Mouse (Mus musculus): Measurements from ENCODE around the gene Gm10719. TPM values are rescaled to one million over a fixed set of nuclear protein-coding genes. Genes with fewer than 3 reads are reported as not detected.
A peak's percentile ranks its signal among the peaks of the same experiment; 100 is the strongest.
"Not testable (repeated sequence)": the region's sequence is repeated elsewhere in the genome, so short reads cannot be mapped to it uniquely, and the experiment has no call there.

Gm10719 gene
- polyA plus RNA-seq (2014; fragmentation: Nextera tagmentation; extraction: Ambion mirVana) = not detected in 2 replicates

- ATAC-seq (ENCODE audit: insufficient number of reproducible peaks, insufficient read depth, low FRiP score, low read depth); H3K9me3 ChIP-seq (ENCODE audit: control insufficient read depth, low read length); H3K36me3 ChIP-seq (ENCODE audit: control insufficient read depth, insufficient read depth, low read length); H3K9ac ChIP-seq (ENCODE audit: low read length); H3K4me3 ChIP-seq (ENCODE audit: control insufficient read depth in 1 of 2, insufficient read depth in 1 of 2, low read depth in 1 of 2, low read length in 2 of 2); H3K27ac ChIP-seq (replicated peaks in 1 of 2; ENCODE audit: control insufficient read depth in 1 of 2, insufficient read depth in 1 of 2, low read depth in 2 of 2, low read length in 2 of 2); H3K4me1 ChIP-seq (ENCODE audit: control insufficient read depth in 2 of 2, insufficient read depth in 2 of 2, low read length in 2 of 2); H3K4me2 ChIP-seq (ENCODE audit: low read length); H3K27me3 ChIP-seq (ENCODE audit: control insufficient read depth, insufficient read depth, low read length): not testable (repeated sequence)
- no CpG with 5 or more reads among the region's 9 CpGs for WGBS
Observed at GRCm38 (mm10) chr9:3017108-3017507, at the start of gene Gm10719. Gene Gm10719 (plus strand): TSS chr9:3017408.

GRCm38 (mm10) chr9:3000445-3000972, 16.7 kb upstream of the Gm10719 start, which contains the start of gene Gm10722:
Gene Gm10722 (plus strand): TSS chr9:3000922.
- WGBS = 62% methylated on average over 12 of the region's 12 CpGs
- ATAC-seq (ENCODE audit: insufficient number of reproducible peaks, insufficient read depth, low FRiP score, low read depth) = not testable (repeated sequence)

GRCm38 (mm10) chr9:3001006-3001405, 16.2 kb upstream of the Gm10719 start:
- not testable (repeated sequence) for ATAC-seq (ENCODE audit: insufficient number of reproducible peaks, insufficient read depth, low FRiP score, low read depth); H3K27ac ChIP-seq (replicated peaks in 1 of 2; ENCODE audit: control insufficient read depth in 1 of 2, insufficient read depth in 1 of 2, low read depth in 2 of 2, low read length in 2 of 2); H3K4me3 ChIP-seq (ENCODE audit: control insufficient read depth in 1 of 2, insufficient read depth in 1 of 2, low read depth in 1 of 2, low read length in 2 of 2); H3K27me3 ChIP-seq (ENCODE audit: control insufficient read depth, insufficient read depth, low read length); H3K4me1 ChIP-seq (ENCODE audit: control insufficient read depth in 2 of 2, insufficient read depth in 2 of 2, low read length in 2 of 2); H3K4me2 ChIP-seq (ENCODE audit: low read length); H3K36me3 ChIP-seq (ENCODE audit: control insufficient read depth, insufficient read depth, low read length); H3K9me3 ChIP-seq (ENCODE audit: control insufficient read depth, low read length); H3K9ac ChIP-seq (ENCODE audit: low read length)
- WGBS = 60% methylated on average over 8 of the region's 8 CpGs

More at GRCm38 (mm10) chr9:3000445-3000972, 16.7 kb upstream of the Gm10719 start, which contains the start of gene Gm10722:
- not testable (repeated sequence) for H3K9me3 ChIP-seq (ENCODE audit: control insufficient read depth, low read length); H3K36me3 ChIP-seq (ENCODE audit: control insufficient read depth, insufficient read depth, low read length); H3K4me2 ChIP-seq (ENCODE audit: low read length); H3K27me3 ChIP-seq (ENCODE audit: control insufficient read depth, insufficient read depth, low read length); H3K9ac ChIP-seq (ENCODE audit: low read length); H3K4me1 ChIP-seq (ENCODE audit: control insufficient read depth in 2 of 2, insufficient read depth in 2 of 2, low read length in 2 of 2); H3K4me3 ChIP-seq (ENCODE audit: control insufficient read depth in 1 of 2, insufficient read depth in 1 of 2, low read depth in 1 of 2, low read length in 2 of 2); H3K27ac ChIP-seq (replicated peaks in 1 of 2; ENCODE audit: control insufficient read depth in 1 of 2, insufficient read depth in 1 of 2, low read depth in 2 of 2, low read length in 2 of 2)

GRCm38 (mm10) chr9:3001948-3002659, 15.1 kb upstream of the Gm10719 start:
- not testable (repeated sequence) for H3K27ac ChIP-seq (replicated peaks in 1 of 2; ENCODE audit: control insufficient read depth in 1 of 2, insufficient read depth in 1 of 2, low read depth in 2 of 2, low read length in 2 of 2); H3K27me3 ChIP-seq (ENCODE audit: control insufficient read depth, insufficient read depth, low read length); H3K4me3 ChIP-seq (ENCODE audit: control insufficient read depth in 1 of 2, insufficient read depth in 1 of 2, low read depth in 1 of 2, low read length in 2 of 2); H3K9me3 ChIP-seq (ENCODE audit: control insufficient read depth, low read length); H3K36me3 ChIP-seq (ENCODE audit: control insufficient read depth, insufficient read depth, low read length); H3K4me1 ChIP-seq (ENCODE audit: control insufficient read depth in 2 of 2, insufficient read depth in 2 of 2, low read length in 2 of 2); H3K9ac ChIP-seq (ENCODE audit: low read length); H3K4me2 ChIP-seq (ENCODE audit: low read length)
- ATAC-seq (ENCODE audit: insufficient number of reproducible peaks, insufficient read depth, low FRiP score, low read depth) = peak; percentile 86
- WGBS = 47% methylated on average over 8 of the region's 11 CpGs

GRCm38 (mm10) chr9:3002794-3003396, 14.3 kb upstream of the Gm10719 start, which contains the start of gene Gm11168:
Gene Gm11168 (plus strand): TSS chr9:3003346.
- H3K27ac ChIP-seq (replicated peaks in 1 of 2; ENCODE audit: control insufficient read depth in 1 of 2, insufficient read depth in 1 of 2, low read depth in 2 of 2, low read length in 2 of 2); H3K9ac ChIP-seq (ENCODE audit: low read length); H3K4me3 ChIP-seq (ENCODE audit: control insufficient read depth in 1 of 2, insufficient read depth in 1 of 2, low read depth in 1 of 2, low read length in 2 of 2); ATAC-seq (ENCODE audit: insufficient number of reproducible peaks, insufficient read depth, low FRiP score, low read depth); H3K4me2 ChIP-seq (ENCODE audit: low read length); H3K4me1 ChIP-seq (ENCODE audit: control insufficient read depth in 2 of 2, insufficient read depth in 2 of 2, low read length in 2 of 2); H3K9me3 ChIP-seq (ENCODE audit: control insufficient read depth, low read length); H3K27me3 ChIP-seq (ENCODE audit: control insufficient read depth, insufficient read depth, low read length); H3K36me3 ChIP-seq (ENCODE audit: control insufficient read depth, insufficient read depth, low read length): not testable (repeated sequence)
- 73% methylated on average over 6 of the region's 14 CpGs for WGBS

- H3K9ac ChIP-seq (ENCODE audit: low read length); H3K9me3 ChIP-seq (ENCODE audit: control insufficient read depth, low read length); H3K36me3 ChIP-seq (ENCODE audit: control insufficient read depth, insufficient read depth, low read length); H3K27me3 ChIP-seq (ENCODE audit: control insufficient read depth, insufficient read depth, low read length); H3K4me1 ChIP-seq (ENCODE audit: control insufficient read depth in 2 of 2, insufficient read depth in 2 of 2, low read length in 2 of 2); H3K4me2 ChIP-seq (ENCODE audit: low read length); H3K4me3 ChIP-seq (ENCODE audit: control insufficient read depth in 1 of 2, insufficient read depth in 1 of 2, low read depth in 1 of 2, low read length in 2 of 2); ATAC-seq (ENCODE audit: insufficient number of reproducible peaks, insufficient read depth, low FRiP score, low read depth); H3K27ac ChIP-seq (replicated peaks in 1 of 2; ENCODE audit: control insufficient read depth in 1 of 2, insufficient read depth in 1 of 2, low read depth in 2 of 2, low read length in 2 of 2): not testable (repeated sequence)
- 77% methylated on average over 1 of the region's 5 CpGs for WGBS
Observed at GRCm38 (mm10) chr9:3006179-3006578, 11.0 kb upstream of the Gm10719 start.

GRCm38 (mm10) chr9:3006636-3007035, 10.6 kb upstream of the Gm10719 start:
- ATAC-seq (ENCODE audit: insufficient number of reproducible peaks, insufficient read depth, low FRiP score, low read depth) = peak; percentile 63
- not testable (repeated sequence) for H3K36me3 ChIP-seq (ENCODE audit: control insufficient read depth, insufficient read depth, low read length); H3K9ac ChIP-seq (ENCODE audit: low read length); H3K27me3 ChIP-seq (ENCODE audit: control insufficient read depth, insufficient read depth, low read length); H3K4me2 ChIP-seq (ENCODE audit: low read length); H3K9me3 ChIP-seq (ENCODE audit: control insufficient read depth, low read length); H3K4me1 ChIP-seq (ENCODE audit: control insufficient read depth in 2 of 2, insufficient read depth in 2 of 2, low read length in 2 of 2); H3K27ac ChIP-seq (replicated peaks in 1 of 2; ENCODE audit: control insufficient read depth in 1 of 2, insufficient read depth in 1 of 2, low read depth in 2 of 2, low read length in 2 of 2); H3K4me3 ChIP-seq (ENCODE audit: control insufficient read depth in 1 of 2, insufficient read depth in 1 of 2, low read depth in 1 of 2, low read length in 2 of 2)
- WGBS = 66% methylated on average over 7 of the region's 8 CpGs

All from heart, embryonic 14.5 days (tissue).